Mouse (Mus musculus) hindbrain, postnatal 0 days (tissue): ENCODE results near the gene Ankrd13a. TPM values are rescaled to one million over a fixed set of nuclear protein-coding genes. Genes with fewer than 3 reads are reported as not detected.

Experiments
- ATAC-seq: fragments of 200-750 bp; cut with Nextera tagmentation; 2 replicates; pipeline ENCODE4 v1.8.0; 2017; ENCODE audit warnings: mild to moderate bottlenecking, moderate TSS enrichment, moderate library complexity
- DNase-seq: peaks from one replicate; pipeline ENCODE4 v3.0.0-alpha.2; 2015; ENCODE audit warnings: low spot score
- H3K27ac ChIP-seq: fragments of 300-500 bp; sonication (generic); 2 replicates; pipeline ENCODE4 v1.5.1; 2014; ENCODE audit warnings: mild to moderate bottlenecking
- H3K27me3 ChIP-seq: fragments of 300-500 bp; sonication (generic); 2 replicates; pipeline ENCODE4 v1.6.1; 2014; ENCODE audit warnings: low read length, mixed read lengths; ENCODE audit not compliant: insufficient read depth
- H3K36me3 ChIP-seq: fragments of 300-500 bp; sonication (generic); 2 replicates; pipeline ENCODE4 v1.6.1; 2014; ENCODE audit warnings: low read length, mixed read lengths; ENCODE audit not compliant: insufficient read depth
- H3K4me1 ChIP-seq: fragments of 300-500 bp; sonication (generic); 2 replicates; pipeline ENCODE4 v1.6.1; 2014; ENCODE audit warnings: antibody characterized with exemption, low read length, mixed read lengths; ENCODE audit not compliant: insufficient read depth
- H3K4me2 ChIP-seq: fragments of 300-500 bp; sonication (generic); 2 replicates; pipeline ENCODE4 v1.6.1; 2014; ENCODE audit warnings: low read depth, mild to moderate bottlenecking, low read length, moderate library complexity, mixed read lengths
- H3K4me3 ChIP-seq: fragments of 300-500 bp; sonication (generic); 2 replicates; pipeline ENCODE4 v1.5.1; 2014; ENCODE audit warnings: low read length
- H3K9ac ChIP-seq: fragments of 300-500 bp; sonication (generic); replicated peaks from 2 replicates; pipeline ENCODE4 v1.6.1; 2014; ENCODE audit warnings: mild to moderate bottlenecking, low read length, moderate library complexity, mixed read lengths
- H3K9me3 ChIP-seq: fragments of 300-500 bp; sonication (generic); 2 replicates; pipeline ENCODE4 v1.6.1; 2016; ENCODE audit warnings: low read length, mixed read lengths
- CTCF ChIP-seq: IDR thresholded peaks from 2 replicates; pipeline ENCODE4 v1.5.1; 2016; ENCODE audit warnings: antibody characterized with exemption, control low read depth, low read depth
- WGBS: fragments of 180-500 bp; shearing (Covaris S2); extraction: QIAGEN DNeasy Blood & Tissue Kit; methylation state at CpG from one replicate; pipeline ENCODE4 v1.1.7; 2014; 5-methylcytosine and 5-hydroxymethylcytosine counted together
- polyA plus RNA-seq: library from polyadenylated mRNA; unstranded; fragments of >200 nt; fragmentation: Nextera tagmentation; extraction: Ambion mirVana; gene quantifications from 2 replicates; pipeline ENCODE4 v1.2.1, GENCODE M21; 2015
- total RNA-seq: library from RNA; depleted of rRNA; stranded (reverse); fragments of >200 nt; gene quantifications from 2 replicates; pipeline ENCODE4 v1.2.3, GENCODE M21; 2014

Gene Ankrd13a
- total and polyA plus RNA-seq, 2 experiments from 2014 or later, result 30.7 to 44.7 TPM

DNA sequence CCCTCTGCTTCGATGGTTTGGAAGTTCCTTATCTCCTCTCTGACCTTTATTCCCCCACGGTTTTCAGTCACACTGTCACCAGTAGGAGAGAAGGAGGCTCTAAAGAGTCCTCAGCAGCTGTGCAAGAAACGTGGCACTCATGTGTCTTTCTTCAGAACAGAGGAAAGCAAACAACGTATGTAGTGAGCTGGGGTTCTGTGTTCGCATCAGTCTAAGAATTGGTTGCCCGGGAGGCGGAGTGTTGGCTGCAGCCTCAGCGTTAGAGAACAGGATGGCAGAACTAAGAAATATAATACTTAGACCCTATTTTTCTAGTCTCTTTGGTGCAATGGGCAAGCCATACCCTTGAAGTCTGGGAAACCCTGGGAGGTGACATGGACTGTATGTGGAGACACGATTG is 8.5 kb downstream of the Ankrd13a start:
- H3K36me3 ChIP-seq, result peaks cover 6% of the 10 kb centered on the region; the same call in 1 of the 2 replicates

DNA sequence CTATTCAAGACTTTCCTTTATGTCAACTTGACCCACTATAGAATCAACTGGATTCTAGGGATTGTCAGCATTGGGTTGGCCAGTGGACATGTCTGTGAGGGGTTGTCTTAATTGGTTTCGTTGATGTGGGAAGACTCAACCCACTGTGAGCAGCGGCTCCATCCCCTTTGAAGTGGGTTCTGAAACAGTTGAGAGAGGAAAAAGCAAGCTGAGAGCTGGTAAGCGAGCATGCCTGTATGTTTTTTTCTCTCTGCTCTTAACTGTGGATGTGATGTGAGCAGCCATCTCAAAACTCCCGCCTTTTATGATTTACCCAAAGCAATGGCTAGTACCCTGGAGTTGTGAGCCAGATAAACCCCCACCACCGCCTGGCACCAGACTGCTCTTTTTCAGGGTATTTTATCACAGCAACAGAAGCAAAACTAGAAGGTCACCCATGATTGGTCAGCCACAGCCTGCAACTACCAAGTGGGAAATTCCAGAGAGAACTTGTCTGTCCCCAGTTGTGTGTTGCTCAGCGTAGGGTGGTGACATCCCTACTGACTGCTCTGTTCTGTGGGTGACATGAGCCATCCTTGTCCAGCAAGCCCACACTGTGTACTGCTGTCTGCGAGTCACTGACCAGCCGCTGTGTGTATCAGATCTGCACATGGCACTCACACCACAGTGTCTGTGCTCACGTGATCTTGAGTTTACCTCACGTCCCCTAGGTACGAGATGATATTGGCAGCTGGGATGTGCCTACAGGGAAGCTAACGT is 9.1 kb downstream of the Ankrd13a start:
- Histone ChIP-seq H3K27me3 (no peaks in the 10 kb centered on the region), H3K9me3 (no peaks in the 10 kb centered on the region), H3K36me3 (peaks cover 6% of the 10 kb centered on the region; the same call in 1 of the 2 replicates), H3K9ac (no peak overlapping the region), H3K4me3 (no peak overlapping the region), H3K4me1 (no peaks in the 10 kb centered on the region; the same call in 1 of the 2 replicates), H3K4me2 (no peak overlapping the region), H3K27ac (no peak overlapping the region)
- ATAC-seq, result no peak
- DNase-seq, result no peak
- WGBS, result 81% methylated on average over 12 of the region's 12 CpGs
- TF ChIP-seq CTCF, result no peak

More for the DNA sequence above, 8.5 kb downstream of the Ankrd13a start:
- Histone ChIP-seq H3K9me3 (no peaks in the 10 kb centered on the region), H3K4me2 (no peak overlapping the region), H3K4me3 (no peak overlapping the region), H3K9ac (no peak overlapping the region), H3K27me3 (no peaks in the 10 kb centered on the region), H3K4me1 (peaks cover under 1% of the 10 kb centered on the region), H3K27ac (no peak overlapping the region)
- ATAC-seq (no peak), DNase-seq (no peak)
- WGBS, result 86% methylated on average over 9 of the region's 9 CpGs
- TF ChIP-seq CTCF, result no peak

DNA sequence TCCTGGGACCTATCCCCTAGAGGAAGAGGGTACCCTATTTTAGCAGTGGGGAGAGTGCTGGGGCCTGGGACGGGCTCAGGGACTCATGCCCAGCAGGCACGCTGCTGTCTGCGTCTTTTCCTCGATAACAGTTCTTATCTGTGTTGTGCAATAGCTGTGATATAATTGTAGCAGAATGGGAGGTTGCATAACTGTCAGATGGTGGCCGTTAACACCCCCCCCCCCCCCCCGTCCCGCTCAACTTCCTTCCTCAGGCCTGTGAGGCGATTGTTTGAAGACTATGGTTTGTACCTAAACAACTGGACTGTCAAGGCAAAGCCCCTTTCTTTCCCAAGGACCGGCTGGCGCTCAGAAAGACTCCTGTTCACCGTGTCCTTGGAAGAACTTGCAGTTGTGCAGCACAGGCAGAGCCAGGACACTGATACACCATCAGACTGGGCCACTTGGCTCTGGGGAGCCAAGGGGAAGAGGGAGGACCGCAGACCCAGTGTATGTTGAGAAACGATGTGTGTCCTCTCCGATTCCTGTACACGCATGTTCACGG is 10.2 kb downstream of the Ankrd13a start:
- WGBS, result 78% methylated on average over 16 of the region's 16 CpGs
- DNase-seq (no peak), ATAC-seq (no peak)
- Histone ChIP-seq H3K9ac (no peak overlapping the region), H3K27me3 (no peaks in the 10 kb centered on the region), H3K4me2 (no peak overlapping the region), H3K27ac (no peak overlapping the region), H3K4me3 (no peak overlapping the region), H3K4me1 (no peaks in the 10 kb centered on the region; the same call in 1 of the 2 replicates), H3K9me3 (no peaks in the 10 kb centered on the region), H3K36me3 (peaks cover 13% of the 10 kb centered on the region; the same call in 1 of the 2 replicates)
- TF ChIP-seq CTCF, result no peak

DNA sequence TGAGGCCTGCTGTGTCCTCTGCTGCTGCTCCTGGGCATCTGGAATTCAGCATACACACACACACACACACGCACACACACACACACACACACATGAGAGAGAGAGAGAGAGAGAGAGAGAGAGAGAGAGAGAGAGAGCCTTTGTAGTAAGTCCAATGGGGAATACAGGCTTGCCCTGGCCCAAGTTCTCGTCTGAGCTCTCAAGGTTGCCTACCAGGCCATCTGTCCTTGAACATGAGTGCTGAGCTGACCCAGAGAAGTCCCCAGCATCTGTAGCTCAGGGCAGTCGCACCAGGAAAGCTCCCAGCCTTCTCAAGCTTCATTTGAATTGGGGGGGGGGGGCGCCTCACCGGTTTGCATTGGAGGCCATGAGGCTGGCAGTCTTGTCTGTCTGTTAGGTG is 10.7 kb downstream of the Ankrd13a start:
- no peak for TF ChIP-seq CTCF
- no peak overlapping the region for H3K4me2 ChIP-seq
- H3K27me3 ChIP-seq, result no peaks in the 10 kb centered on the region
- WGBS, result 70% methylated on average over 5 of the region's 5 CpGs
- peaks cover 13% of the 10 kb centered on the region; the same call in 1 of the 2 replicates for H3K36me3 ChIP-seq
- ATAC-seq (no peak), DNase-seq (no peak)
- no peaks in the 10 kb centered on the region for H3K9me3 ChIP-seq
- H3K9ac ChIP-seq, result no peak overlapping the region
- H3K27ac ChIP-seq, result no peak overlapping the region
- H3K4me1 ChIP-seq, result no peaks in the 10 kb centered on the region; the same call in 1 of the 2 replicates
- H3K4me3 ChIP-seq, result no peak overlapping the region

DNA sequence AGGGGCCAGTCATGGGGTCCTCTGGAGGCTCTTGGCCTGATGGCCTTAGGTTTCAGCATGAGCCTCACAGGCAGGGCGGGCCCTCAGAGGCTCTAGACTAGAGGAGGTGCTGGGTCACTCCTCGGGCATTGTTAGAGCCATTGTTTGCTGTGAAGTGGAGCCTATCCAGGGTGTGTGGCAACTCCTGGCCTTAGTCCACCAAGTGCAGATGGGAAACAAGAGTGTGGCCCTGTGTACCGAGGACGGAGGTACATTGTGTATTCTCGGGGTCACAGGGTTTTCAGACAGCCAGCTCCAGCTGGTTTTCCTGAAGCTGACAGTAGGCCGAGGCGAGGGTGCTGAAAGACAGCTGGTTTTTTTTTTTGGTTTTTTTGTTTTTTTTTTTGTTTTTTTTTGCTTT is 18.8 kb downstream of the Ankrd13a start:
- Histone ChIP-seq H3K27ac (peak overlapping the region; percentile 45; the same call in 1 of the 2 replicates), H3K4me2 (no peak overlapping the region), H3K4me3 (no peak overlapping the region), H3K9me3 (no peaks in the 10 kb centered on the region), H3K9ac (no peak overlapping the region), H3K27me3 (no peaks in the 10 kb centered on the region), H3K36me3 (peaks cover 51% of the 10 kb centered on the region), H3K4me1 (peaks cover 12% of the 10 kb centered on the region)
- TF ChIP-seq CTCF, result no peak
- DNase-seq (no peak), ATAC-seq (no peak)
- WGBS, result 51% methylated on average over 7 of the region's 7 CpGs

DNA sequence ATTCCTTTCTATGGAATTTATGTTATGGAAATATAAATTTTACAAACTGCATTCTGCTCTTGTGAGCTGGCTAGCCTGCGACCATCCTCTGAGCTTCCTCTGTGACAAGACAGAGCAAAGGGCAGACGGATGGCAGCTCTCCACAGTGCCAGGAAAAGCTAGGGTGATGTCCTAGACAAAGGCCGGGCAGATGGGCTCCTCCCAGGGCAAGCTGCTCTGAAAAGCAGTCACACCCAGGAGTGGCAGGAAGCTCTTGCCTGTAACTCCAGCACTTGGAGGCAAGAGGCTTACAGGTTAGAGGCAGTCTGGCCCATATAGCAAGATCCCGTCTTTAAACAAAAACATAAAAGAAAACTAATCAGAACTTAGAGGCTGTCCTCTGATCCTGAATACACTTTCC is 20.1 kb downstream of the Ankrd13a start:
- Histone ChIP-seq H3K4me3 (no peak overlapping the region), H3K36me3 (peaks cover 54% of the 10 kb centered on the region), H3K27me3 (no peaks in the 10 kb centered on the region), H3K27ac (peak overlapping the region; percentile 41; the same call in 1 of the 2 replicates), H3K4me1 (peaks cover 12% of the 10 kb centered on the region), H3K9me3 (no peaks in the 10 kb centered on the region), H3K9ac (no peak overlapping the region), H3K4me2 (no peak overlapping the region)
- TF ChIP-seq CTCF, result no peak
- ATAC-seq (no peak), DNase-seq (no peak)
- 55% methylated on average over 4 of the region's 4 CpGs for WGBS

DNA sequence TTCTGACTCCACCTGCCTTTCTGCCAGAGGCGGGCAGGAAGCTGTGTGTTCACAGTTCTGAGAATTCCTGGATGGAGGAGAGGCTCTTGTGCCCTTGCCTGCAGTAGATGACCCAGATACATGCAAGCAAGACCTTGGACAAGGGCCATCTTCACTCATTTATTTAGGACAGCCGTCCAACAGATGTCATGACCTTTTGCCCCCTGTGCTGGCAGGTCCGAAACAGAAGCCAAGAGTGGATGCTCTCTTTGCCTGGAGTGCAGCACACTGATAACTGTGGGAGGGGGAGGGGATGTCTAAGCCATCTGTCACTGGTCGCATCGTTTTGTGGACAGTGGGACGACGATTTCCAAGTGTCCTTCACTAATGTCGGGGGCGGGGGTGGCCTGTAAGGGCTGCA is 20.8 kb downstream of the Ankrd13a start:
- no peaks in the 10 kb centered on the region for H3K9me3 ChIP-seq
- peaks cover 57% of the 10 kb centered on the region for H3K36me3 ChIP-seq
- no peak overlapping the region for H3K4me2 ChIP-seq
- no peak for ATAC-seq
- H3K27me3 ChIP-seq, result no peaks in the 10 kb centered on the region
- H3K4me3 ChIP-seq, result no peak overlapping the region
- no peak overlapping the region for H3K9ac ChIP-seq
- peak overlapping the region; percentile 41; the same call in 1 of the 2 replicates for H3K27ac ChIP-seq
- H3K4me1 ChIP-seq, result peaks cover 12% of the 10 kb centered on the region
- 33% methylated on average over 9 of the region's 9 CpGs for WGBS
- no peak for DNase-seq
- TF ChIP-seq CTCF, result no peak
